Mouse (Mus musculus) midbrain, embryonic 16.5 days (tissue): ENCODE results near the gene Taf8. TPM values are rescaled to one million over a fixed set of nuclear protein-coding genes. Genes with fewer than 3 reads are reported as not detected.

ENCODE experiments used
- ATAC-seq: fragments of 200-750 bp; cut with Nextera tagmentation; 2 replicates; pipeline ENCODE4 v1.8.0; 2017; ENCODE audit warnings: moderate TSS enrichment
- H3K27ac ChIP-seq: fragments of 300-500 bp; sonication (generic); 2 replicates; pipeline ENCODE4 v1.5.1; 2014; ENCODE audit warnings: mild to moderate bottlenecking, low read length, mixed read lengths
- H3K27me3 ChIP-seq: fragments of 300-500 bp; sonication (generic); 2 replicates; pipeline ENCODE4 v1.6.1; 2014; ENCODE audit warnings: low read depth, low read length, mixed read lengths; ENCODE audit not compliant: control insufficient read depth, insufficient read depth
- H3K36me3 ChIP-seq: fragments of 300-500 bp; sonication (generic); 2 replicates; pipeline ENCODE4 v1.6.1; 2014; ENCODE audit warnings: mild to moderate bottlenecking, low read length, moderate library complexity, mixed read lengths; ENCODE audit not compliant: control insufficient read depth, insufficient read depth
- H3K4me1 ChIP-seq: fragments of 300-500 bp; sonication (generic); 2 replicates; pipeline ENCODE4 v1.6.1; 2014; ENCODE audit warnings: mild to moderate bottlenecking, low read length, mixed read lengths; ENCODE audit not compliant: control insufficient read depth, insufficient read depth
- H3K4me2 ChIP-seq: fragments of 300-500 bp; sonication (generic); 2 replicates; pipeline ENCODE4 v1.6.1; 2014; ENCODE audit warnings: mild to moderate bottlenecking, low read length, mixed read lengths
- H3K4me3 ChIP-seq: fragments of 300-500 bp; sonication (generic); 2 replicates; pipeline ENCODE4 v1.5.1; 2014; ENCODE audit warnings: low read depth, mild to moderate bottlenecking, low read length, moderate library complexity, mixed read lengths
- H3K9ac ChIP-seq: fragments of 300-500 bp; sonication (generic); 2 replicates; pipeline ENCODE4 v1.6.1; 2014; ENCODE audit warnings: low read depth, low read length, mixed read lengths
- H3K9me3 ChIP-seq: fragments of 300-500 bp; sonication (generic); replicated peaks from 2 replicates; pipeline ENCODE4 v1.6.1; 2014; ENCODE audit warnings: mild to moderate bottlenecking, low read length, mixed read lengths; ENCODE audit not compliant: control insufficient read depth, poor library complexity, severe bottlenecking
- WGBS: fragments of 180-500 bp; shearing (Covaris S2); extraction: QIAGEN DNeasy Blood & Tissue Kit; methylation state at CpG from one replicate; pipeline ENCODE4 v1.1.7; 2014; 5-methylcytosine and 5-hydroxymethylcytosine counted together
- polyA plus RNA-seq: library from polyadenylated mRNA; unstranded; fragments of >200 nt; fragmentation: Nextera tagmentation; extraction: Ambion mirVana; gene quantifications from 2 replicates; pipeline ENCODE4 v1.2.1, GENCODE M21; 2015

Taf8 gene
- polyA plus RNA-seq, 1 experiment from 2014 or later: 19.8 TPM

- ATAC-seq: no peak
- H3K9ac ChIP-seq: no peak overlapping the region
- no peak overlapping the region for H3K4me3 ChIP-seq
- H3K27me3 ChIP-seq: peaks cover 20% of the 10 kb centered on the region
- WGBS: 87% methylated on average over 4 of the region's 4 CpGs
- no peak overlapping the region for H3K27ac ChIP-seq
- no peaks in the 10 kb centered on the region for H3K9me3 ChIP-seq
- no peak overlapping the region for H3K4me2 ChIP-seq
- no peaks in the 10 kb centered on the region; the same call in 1 of the 2 replicates for H3K4me1 ChIP-seq
- H3K36me3 ChIP-seq: no peaks in the 10 kb centered on the region
Measured at GRCm38 (mm10) chr17:47469642-47470041, 32.5 kb downstream of the Taf8 start.

- WGBS: 9% methylated on average over 34 of the region's 34 CpGs
- H3K27me3 ChIP-seq: peaks cover 20% of the 10 kb centered on the region
- no peak overlapping the region for H3K27ac ChIP-seq
- H3K9me3 ChIP-seq: no peaks in the 10 kb centered on the region
- no peak for ATAC-seq
- no peaks in the 10 kb centered on the region; the same call in 1 of the 2 replicates for H3K4me1 ChIP-seq
- H3K4me3 ChIP-seq: peak overlapping the region; percentile 4; the same call in 1 of the 2 replicates
- no peak overlapping the region for H3K9ac ChIP-seq
- H3K36me3 ChIP-seq: no peaks in the 10 kb centered on the region
- peak overlapping the region; percentile 23; the same call in 1 of the 2 replicates for H3K4me2 ChIP-seq
Measured at GRCm38 (mm10) chr17:47468466-47468865, 33.6 kb downstream of the Taf8 start.

- no peak overlapping the region for H3K27ac ChIP-seq
- H3K9me3 ChIP-seq: no peaks in the 10 kb centered on the region
- no peak overlapping the region for H3K9ac ChIP-seq
- H3K4me1 ChIP-seq: no peaks in the 10 kb centered on the region; the same call in 1 of the 2 replicates
- WGBS: 10% methylated on average over 12 of the region's 14 CpGs
- peak overlapping the region; percentile 4; the same call in 1 of the 2 replicates for H3K4me3 ChIP-seq
- H3K36me3 ChIP-seq: no peaks in the 10 kb centered on the region
- 0 out of 2 replicates have a peak, but pooled peaks have one; percentile 21 for ATAC-seq
- peak overlapping the region; percentile 23; the same call in 1 of the 2 replicates for H3K4me2 ChIP-seq
- H3K27me3 ChIP-seq: peaks cover 20% of the 10 kb centered on the region
Measured at GRCm38 (mm10) chr17:47468063-47468462, 34.0 kb downstream of the Taf8 start.

- H3K27me3 ChIP-seq: peaks cover 20% of the 10 kb centered on the region
- WGBS: 56% methylated on average over 11 of the region's 11 CpGs
- H3K4me3 ChIP-seq: no peak overlapping the region
- no peaks in the 10 kb centered on the region for H3K36me3 ChIP-seq
- no peak overlapping the region for H3K9ac ChIP-seq
- no peaks in the 10 kb centered on the region; the same call in 1 of the 2 replicates for H3K4me1 ChIP-seq
- ATAC-seq: 0 out of 2 replicates have a peak, but pooled peaks have one; percentile 17
- H3K27ac ChIP-seq: no peak overlapping the region
- H3K9me3 ChIP-seq: no peaks in the 10 kb centered on the region
- no peak overlapping the region for H3K4me2 ChIP-seq
Measured at GRCm38 (mm10) chr17:47467659-47468058, 34.4 kb downstream of the Taf8 start.

- H3K4me3 ChIP-seq: no peak overlapping the region
- H3K27ac ChIP-seq: no peak overlapping the region
- H3K36me3 ChIP-seq: no peaks in the 10 kb centered on the region
- no peak overlapping the region for H3K9ac ChIP-seq
- peaks cover 20% of the 10 kb centered on the region for H3K27me3 ChIP-seq
- H3K4me2 ChIP-seq: no peak overlapping the region
- ATAC-seq: no peak
- H3K9me3 ChIP-seq: no peaks in the 10 kb centered on the region
- no peaks in the 10 kb centered on the region; the same call in 1 of the 2 replicates for H3K4me1 ChIP-seq
- WGBS: 28% methylated on average over 9 of the region's 9 CpGs
Measured at GRCm38 (mm10) chr17:47466284-47466683, 35.8 kb downstream of the Taf8 start.

- Histone ChIP-seq H3K9ac (no peak overlapping the region), H3K27ac (no peak overlapping the region), H3K27me3 (peaks cover 20% of the 10 kb centered on the region), H3K4me3 (no peak overlapping the region), H3K4me2 (no peak overlapping the region), H3K36me3 (no peaks in the 10 kb centered on the region), H3K9me3 (no peaks in the 10 kb centered on the region), H3K4me1 (no peaks in the 10 kb centered on the region; the same call in 1 of the 2 replicates)
- WGBS: 76% methylated on average over 11 of the region's 11 CpGs
- ATAC-seq: no peak
Measured at GRCm38 (mm10) chr17:47465016-47465415, 37.1 kb downstream of the Taf8 start.

- H3K27ac ChIP-seq: no peak overlapping the region
- 45% methylated on average over 12 of the region's 12 CpGs for WGBS
- H3K4me3 ChIP-seq: no peak overlapping the region
- no peak overlapping the region for H3K9ac ChIP-seq
- ATAC-seq: no peak
- no peaks in the 10 kb centered on the region for H3K9me3 ChIP-seq
- peaks cover 20% of the 10 kb centered on the region for H3K27me3 ChIP-seq
- H3K4me2 ChIP-seq: no peak overlapping the region
- H3K4me1 ChIP-seq: no peaks in the 10 kb centered on the region; the same call in 1 of the 2 replicates
- H3K36me3 ChIP-seq: no peaks in the 10 kb centered on the region
Measured at GRCm38 (mm10) chr17:47464248-47464965, 37.7 kb downstream of the Taf8 start.

GRCm38 (mm10) chr17:47462728-47463388, 39.2 kb downstream of the Taf8 start:
- ATAC-seq: no peak
- no peak overlapping the region for H3K4me3 ChIP-seq
- no peaks in the 10 kb centered on the region for H3K4me1 ChIP-seq
- H3K4me2 ChIP-seq: no peak overlapping the region
- no peaks in the 10 kb centered on the region for H3K36me3 ChIP-seq
- no peak overlapping the region for H3K27ac ChIP-seq
- 49% methylated on average over 9 of the region's 9 CpGs for WGBS
- no peaks in the 10 kb centered on the region for H3K9me3 ChIP-seq
- H3K27me3 ChIP-seq: peaks cover 11% of the 10 kb centered on the region
- H3K9ac ChIP-seq: no peak overlapping the region

- H3K27me3 ChIP-seq: peaks cover 4% of the 10 kb centered on the region
- WGBS: 81% methylated on average over 7 of the region's 7 CpGs
- no peaks in the 10 kb centered on the region for H3K9me3 ChIP-seq
- ATAC-seq: no peak
- no peaks in the 10 kb centered on the region for H3K4me1 ChIP-seq
- no peak overlapping the region for H3K9ac ChIP-seq
- H3K4me2 ChIP-seq: no peak overlapping the region
- H3K4me3 ChIP-seq: no peak overlapping the region
- H3K27ac ChIP-seq: no peak overlapping the region
- no peaks in the 10 kb centered on the region for H3K36me3 ChIP-seq
Measured at GRCm38 (mm10) chr17:47462209-47462608, 39.9 kb downstream of the Taf8 start.
